Mouse (Mus musculus): Measurements from ENCODE around the gene Eps15. TPM values are rescaled to one million over a fixed set of nuclear protein-coding genes. Genes with fewer than 3 reads are reported as not detected.
"Not testable (repeated sequence)": the region's sequence is repeated elsewhere in the genome, so short reads cannot be mapped to it uniquely, and the experiment has no call there.

Gene Eps15
- total RNA-seq, 2 experiments from 2014 or later = 45.1 to 49.7 TPM

GRCm38 (mm10) chr4:109400366-109400980 is 120.4 kb downstream of the Eps15 start:
- no peak for DNase-seq

DNA sequence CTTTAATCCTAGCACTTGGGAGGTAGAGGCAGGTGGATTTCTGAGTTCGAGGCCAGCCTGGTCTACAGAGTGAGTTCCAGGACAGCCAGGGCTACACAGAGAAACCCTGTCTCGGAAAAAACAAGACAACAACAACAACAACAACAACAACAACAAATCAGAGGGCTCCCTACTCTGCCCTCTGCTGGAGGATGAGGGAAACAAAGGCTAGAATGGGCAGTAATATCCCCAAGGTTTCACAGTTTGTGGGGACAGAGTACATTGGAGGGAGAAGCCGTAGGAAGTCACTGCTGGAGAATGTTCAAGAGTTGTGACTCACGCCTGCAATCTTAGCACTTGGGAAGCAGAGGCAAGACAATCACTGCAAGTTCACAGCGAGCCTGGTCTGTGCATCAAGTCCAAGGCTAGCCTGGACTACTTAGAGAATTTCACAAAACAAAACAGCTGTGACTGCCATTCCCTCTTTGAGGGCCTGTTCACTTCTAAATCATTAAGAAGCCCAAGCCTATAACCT is 121.2 kb downstream of the Eps15 start:
- DNase-seq = no peak

- DNase-seq = not testable (repeated sequence)
Measured at GRCm38 (mm10) chr4:109404908-109405307, 124.8 kb downstream of the Eps15 start.

DNA sequence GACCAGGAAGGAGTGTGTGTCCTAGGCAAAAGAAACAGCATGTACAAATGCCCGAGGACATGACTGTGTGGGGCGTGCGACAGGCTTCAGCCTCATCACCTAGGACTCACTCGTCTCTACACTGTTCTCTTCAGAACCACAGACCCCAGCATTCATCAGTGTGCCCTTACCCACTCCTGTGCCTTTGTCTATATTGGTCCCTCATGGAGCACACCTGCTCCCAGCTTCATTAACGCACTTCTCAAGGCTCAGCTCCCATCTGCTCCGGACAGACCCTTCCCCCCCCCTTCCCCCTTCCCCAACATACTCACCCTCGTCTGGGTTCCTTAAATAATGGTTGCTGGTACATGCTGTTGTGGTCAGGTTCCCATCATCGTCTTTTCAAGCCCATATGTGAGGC is 125.3 kb downstream of the Eps15 start:
- DNase-seq = no peak

DNA sequence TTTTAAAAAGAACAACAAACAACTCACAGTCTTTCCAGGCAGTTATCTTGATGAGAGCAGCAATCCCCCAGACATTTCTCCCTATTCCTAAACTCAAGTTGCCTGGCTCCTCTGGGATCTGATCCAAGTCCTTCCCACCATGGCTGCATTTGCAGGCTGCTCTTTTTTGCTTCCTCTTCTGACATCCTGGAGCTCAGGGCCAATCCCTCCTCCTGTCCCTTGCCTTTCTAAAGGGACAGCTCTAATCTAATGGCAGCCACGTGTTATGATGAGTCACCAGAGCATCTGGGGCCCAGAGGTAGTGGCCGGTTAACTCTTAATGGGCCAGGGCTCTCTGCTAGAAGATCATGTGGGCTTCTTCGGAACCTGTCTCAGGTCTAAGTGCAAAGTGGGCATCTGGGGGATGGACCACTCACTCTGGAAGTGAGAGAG is 126.0 kb downstream of the Eps15 start:
- DNase-seq = peak; percentile 84 to 92

GRCm38 (mm10) chr4:109406486-109407175 is 126.6 kb downstream of the Eps15 start, which contains the start of gene Ttc39a:
TSS of gene Ttc39a (plus strand) at chr4:109406623.
- DNase-seq = peak; percentile 36 to 64

GRCm38 (mm10) chr4:109407176-109407520 is 127.1 kb downstream of the Eps15 start:
- DNase-seq = no peak

- no peak for DNase-seq
Measured at GRCm38 (mm10) chr4:109407701-109408485, 127.8 kb downstream of the Eps15 start.

GRCm38 (mm10) chr4:109410681-109411376 is 130.8 kb downstream of the Eps15 start:
- no peak for DNase-seq

GRCm38 (mm10) chr4:109411377-109411967 is 131.4 kb downstream of the Eps15 start:
- no peak for DNase-seq

DNA sequence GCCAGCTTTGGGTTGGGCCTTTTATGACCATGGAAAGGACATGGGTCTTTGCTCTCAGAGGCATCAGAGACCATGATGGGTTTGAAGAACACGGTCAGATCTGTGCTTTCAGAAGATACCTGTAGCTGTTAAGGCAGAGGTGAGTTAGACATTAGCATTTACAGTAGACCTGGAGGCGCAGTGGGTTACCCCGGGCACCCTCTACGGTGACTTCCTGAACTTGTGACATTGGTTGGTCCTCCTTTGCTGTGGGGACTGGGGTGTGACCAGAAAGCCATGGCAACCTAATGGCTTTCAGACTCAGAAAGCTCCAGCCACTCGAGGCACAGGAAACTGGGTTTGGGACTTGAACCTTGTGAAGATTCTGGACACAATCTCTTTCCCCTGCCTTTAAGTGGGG is 132.2 kb downstream of the Eps15 start:
- DNase-seq = no peak

DNA sequence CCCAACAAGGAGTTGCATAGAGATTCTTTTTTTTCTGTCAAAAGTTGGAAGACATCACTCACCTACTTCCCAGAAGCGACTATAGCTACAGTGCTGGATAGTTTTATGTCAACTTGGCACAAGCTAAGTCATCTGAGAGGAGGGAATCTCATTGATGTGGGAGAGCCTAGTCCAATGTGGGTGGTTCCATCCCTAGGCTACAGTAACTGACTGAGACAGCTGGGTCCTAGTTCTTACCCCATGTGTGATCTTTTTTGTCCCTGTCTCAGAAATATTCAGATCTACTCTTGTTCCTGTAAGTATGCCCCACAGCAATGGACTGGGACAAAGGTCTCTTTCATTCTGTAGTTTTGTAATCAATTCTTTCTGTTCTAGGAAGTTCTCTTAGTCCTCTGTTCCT is 137.9 kb downstream of the Eps15 start:
- DNase-seq = no peak

DNA sequence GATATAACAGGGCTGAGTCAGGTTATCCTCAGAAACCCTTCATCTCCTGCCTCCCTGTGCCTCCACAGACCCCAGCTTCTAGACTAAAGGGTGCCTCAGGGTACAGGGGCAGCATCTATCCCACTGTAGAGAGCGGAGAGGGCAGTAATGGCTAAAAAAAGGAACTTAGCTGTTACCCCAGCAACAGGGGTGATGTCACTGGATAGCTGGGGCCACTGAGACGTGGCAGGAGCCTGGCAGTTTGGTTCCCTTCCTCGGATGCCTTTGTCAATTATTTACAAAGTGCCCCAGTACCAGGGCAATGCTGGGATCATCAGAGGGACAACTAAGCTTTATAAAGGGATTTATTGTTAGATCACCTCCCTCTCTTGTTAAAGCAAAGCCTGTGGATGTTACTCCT is 138.9 kb downstream of the Eps15 start:
- DNase-seq = no peak

- DNase-seq = no peak
Measured at GRCm38 (mm10) chr4:109419563-109419962, 139.5 kb downstream of the Eps15 start.

DNA sequence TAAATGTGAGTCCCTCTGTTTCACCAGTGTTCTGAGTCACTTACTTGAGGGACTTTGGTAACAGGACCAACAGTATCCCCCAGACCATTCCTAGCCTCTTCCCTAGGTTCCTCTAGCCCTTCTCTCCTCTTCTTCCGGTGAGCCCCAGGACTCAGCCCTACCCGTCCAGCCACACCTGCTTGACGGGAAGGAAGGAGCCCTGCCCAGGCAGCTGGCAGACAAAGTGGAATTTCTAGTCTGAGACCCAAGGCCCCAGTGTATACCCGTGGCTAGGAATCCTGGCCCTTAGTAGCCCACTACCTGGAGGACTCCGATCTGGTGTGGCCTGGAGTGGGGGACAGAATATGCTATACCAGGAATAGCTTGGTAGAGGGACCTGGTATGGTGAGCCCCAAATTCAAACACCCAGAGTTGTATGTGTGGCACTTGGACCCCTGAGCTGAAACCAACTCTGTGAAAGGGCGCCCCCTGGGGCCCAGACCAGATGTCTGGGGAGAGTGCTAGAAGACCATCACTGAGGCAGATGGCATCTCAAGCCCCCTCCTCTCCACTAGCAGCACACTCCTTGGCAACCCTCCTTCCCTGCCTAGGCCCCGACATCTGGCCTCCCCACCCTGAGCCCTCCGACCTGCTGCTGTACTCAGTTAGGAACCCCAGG is 140.2 kb downstream of the Eps15 start:
- no peak for DNase-seq

- DNase-seq = no peak
Measured at GRCm38 (mm10) chr4:109421608-109422007, 141.5 kb downstream of the Eps15 start.

DNA sequence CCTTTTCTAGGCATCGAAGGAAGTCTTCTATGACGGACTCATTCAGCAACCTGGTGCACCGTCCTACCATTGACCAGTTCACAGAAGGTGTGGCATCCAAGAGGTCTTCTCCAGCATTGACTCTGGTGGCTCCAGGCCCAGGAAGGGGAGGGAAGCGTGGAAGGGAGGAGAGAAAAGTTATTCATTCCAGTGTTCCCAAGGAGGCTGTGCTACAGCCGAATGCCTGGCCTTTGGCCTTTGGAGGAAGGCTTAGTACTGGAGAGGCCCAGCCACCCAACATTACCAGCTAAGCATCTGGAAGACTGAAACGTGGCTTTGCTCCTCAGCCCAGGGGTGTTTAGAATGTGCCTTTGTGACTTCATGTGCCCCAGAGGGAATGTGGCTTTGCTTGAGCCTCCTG is 142.4 kb downstream of the Eps15 start:
- no peak for DNase-seq

DNA sequence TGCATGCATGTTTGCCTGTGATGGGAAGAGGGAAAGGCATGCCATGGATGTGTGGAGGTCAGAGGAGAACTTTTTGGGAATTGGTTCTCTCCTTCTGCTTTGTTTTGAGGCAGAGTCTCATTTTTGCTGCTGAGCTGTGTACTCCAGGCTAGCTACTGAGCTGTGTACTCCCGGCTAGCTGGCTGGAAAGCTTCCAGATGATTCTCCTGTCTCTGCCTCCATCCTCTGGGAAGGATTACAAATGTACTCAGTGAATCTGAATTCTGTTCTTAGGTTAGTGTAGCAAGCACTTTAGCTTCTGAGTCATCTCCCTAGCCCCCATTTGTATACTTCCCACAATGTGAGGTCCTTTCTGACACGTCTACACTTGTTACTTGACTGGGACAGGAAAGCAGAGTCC is 143.4 kb downstream of the Eps15 start:
- DNase-seq = no peak

DNA sequence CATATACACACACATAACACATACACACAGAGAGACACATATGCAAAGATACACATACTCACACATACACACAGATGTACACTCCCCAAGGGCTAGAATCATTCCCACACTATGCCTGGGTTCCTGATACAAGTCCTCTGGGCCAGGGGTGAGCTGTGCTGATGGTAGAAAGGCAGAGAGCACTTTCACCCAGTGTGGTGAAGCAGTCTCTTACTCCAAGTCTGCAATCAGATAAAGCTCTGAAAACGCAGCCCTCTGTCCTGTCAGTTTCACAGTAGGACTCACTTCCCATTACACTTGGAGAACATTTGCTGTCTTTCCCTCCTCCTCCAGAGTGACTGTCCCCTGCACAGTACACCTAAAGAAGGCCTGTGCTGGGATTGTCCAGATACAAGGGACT is 147.0 kb downstream of the Eps15 start:
- DNase-seq = no peak

DNA sequence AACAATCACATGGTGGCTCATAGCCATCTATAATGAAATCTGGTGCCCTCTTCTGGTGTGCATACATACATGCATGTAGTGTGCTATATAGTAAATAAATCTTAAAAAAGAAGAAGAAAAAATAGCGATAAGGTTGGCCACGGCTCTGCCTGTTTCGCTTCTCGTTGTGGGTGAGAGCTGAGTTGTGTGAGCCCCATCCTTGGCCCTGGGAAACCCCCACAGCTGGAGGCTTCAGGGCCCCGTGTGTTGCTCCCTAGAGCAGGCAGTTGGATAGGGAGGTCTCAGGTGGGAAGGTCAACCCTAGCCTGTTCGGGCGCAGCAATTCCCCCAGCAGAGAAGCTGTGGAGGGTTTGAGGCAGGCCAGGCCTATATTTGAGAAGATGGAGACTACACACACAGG is 150.2 kb downstream of the Eps15 start:
- no peak for DNase-seq

- peak; percentile 57 to 73 for DNase-seq
Measured at GRCm38 (mm10) chr4:109430854-109431253, 150.8 kb downstream of the Eps15 start.
